Mouse (Mus musculus) cerebellum, adult 2 months (tissue): Measurements from ENCODE around the gene Carmil3. TPM values are rescaled to one million over a fixed set of nuclear protein-coding genes. Genes with fewer than 3 reads are reported as not detected.
A peak's percentile ranks its signal among the peaks of the same experiment; 100 is the strongest.

ENCODE experiments used
- DNase-seq, 2 experiments: peaks; one replicate each; pipeline ENCODE4 v3.0.0; 2021
- H3K27ac ChIP-seq: fragments of 200-500 bp; 2 replicates; pipeline ENCODE4 v1.5.1; 2012; ENCODE audit warnings: low read length, control low read depth, inconsistent platforms; ENCODE audit not compliant: insufficient read depth
- H3K27me3 ChIP-seq: fragments of 200-500 bp; 2 replicates; pipeline ENCODE4 v1.6.1; 2012; ENCODE audit warnings: inconsistent platforms, mild to moderate bottlenecking, low read length, moderate library complexity; ENCODE audit not compliant: control insufficient read depth, insufficient read depth
- H3K4me1 ChIP-seq: fragments of 200-500 bp; 2 replicates; pipeline ENCODE4 v1.6.1; 2011; ENCODE audit warnings: low read length; ENCODE audit not compliant: control insufficient read depth, insufficient read depth
- H3K4me3 ChIP-seq: fragments of 200-500 bp; replicated peaks from 2 replicates; pipeline ENCODE3; 2011; ENCODE audit warnings: mild to moderate bottlenecking, low read depth, low read length, control low read depth; ENCODE audit not compliant: insufficient read depth
- CTCF ChIP-seq: fragments of 200-500 bp; IDR thresholded peaks from 2 replicates; pipeline ENCODE4 v1.5.1; 2011; ENCODE audit warnings: low read depth, mild to moderate bottlenecking, control low read depth, low read length, moderate library complexity, borderline replicate concordance; ENCODE audit not compliant: insufficient read depth
- POLR2A ChIP-seq: fragments of 200-500 bp; IDR thresholded peaks from 2 replicates; pipeline ENCODE4 v1.6.1; 2011; ENCODE audit warnings: low read length, control low read depth, borderline replicate concordance; ENCODE audit not compliant: insufficient read depth
- WGBS: fragments of 180-500 bp; shearing (Covaris S2); methylation state at CpG from one replicate; pipeline ENCODE4 v1.1.7; 2018; 5-methylcytosine and 5-hydroxymethylcytosine counted together
- polyA plus RNA-seq: library from polyadenylated mRNA; depleted of rRNA; stranded (reverse); fragments of >200 nt; gene quantifications from 2 replicates; pipeline ENCODE4 v1.2.3, GENCODE M21; 2012; rRNA removed

The Carmil3 gene
- 109 and 119 TPM in 2 replicates for polyA plus RNA-seq

DNA sequence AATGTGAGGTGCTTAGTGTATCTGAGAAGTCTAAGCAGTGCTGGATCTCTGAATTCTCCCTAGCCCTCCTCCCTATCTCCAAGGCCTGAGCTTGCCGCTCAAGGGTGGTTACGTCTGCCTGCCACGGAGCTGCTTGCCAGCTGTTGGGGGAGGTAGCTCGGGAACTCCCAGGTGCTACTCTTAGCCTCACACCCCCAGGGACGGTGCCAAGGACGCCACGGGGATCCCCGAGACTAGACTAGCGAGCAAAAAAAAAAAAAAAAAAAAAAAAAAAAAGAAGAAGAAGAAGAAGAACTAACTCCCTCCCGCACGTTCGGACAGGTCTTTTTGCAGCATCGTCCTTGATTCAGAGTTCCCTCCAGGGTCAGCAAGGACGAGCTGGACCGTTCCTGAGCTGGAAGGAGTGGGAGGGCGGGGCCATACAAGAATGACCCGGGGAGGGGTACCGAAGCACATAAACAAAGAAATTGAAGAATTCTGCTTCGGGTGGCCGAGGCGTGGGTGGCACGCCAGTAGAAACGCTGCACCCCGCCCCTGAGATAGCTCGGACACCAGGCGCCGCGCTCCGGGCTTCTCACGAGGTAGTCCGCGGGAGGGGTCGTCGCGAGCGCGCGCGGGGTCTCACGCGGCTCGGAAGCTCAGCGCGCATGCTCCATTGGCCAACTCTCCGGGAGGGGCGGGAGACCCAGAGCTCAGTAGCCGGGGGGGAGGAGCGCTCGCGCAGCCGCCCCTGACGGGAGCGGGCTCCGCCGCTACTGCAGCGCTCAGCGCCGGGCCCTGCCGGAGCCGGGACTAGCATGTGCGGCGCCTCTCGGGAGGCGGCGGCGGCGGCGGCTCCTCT lies at the start of gene Carmil3:
TSS of gene Carmil3 (plus strand) at position 291 of the 841 bp plus-strand sequence.
- DNase-seq = peak; percentile 88 to 90
- Histone ChIP-seq H3K27me3 (no peaks in the 10 kb centered on the region), H3K27ac (peak within 1 kb of the TSS; percentile 71), H3K4me1 (peaks cover 11% of the 10 kb centered on the region), H3K4me3 (peak within 1 kb of the TSS; percentile 96)
- WGBS = under 1% methylated on average over 67 of the region's 68 CpGs
- TF ChIP-seq POLR2A = 0 out of 2 replicates have a peak, but pooled peaks have one; percentile 48
- no peak for TF ChIP-seq CTCF

DNA sequence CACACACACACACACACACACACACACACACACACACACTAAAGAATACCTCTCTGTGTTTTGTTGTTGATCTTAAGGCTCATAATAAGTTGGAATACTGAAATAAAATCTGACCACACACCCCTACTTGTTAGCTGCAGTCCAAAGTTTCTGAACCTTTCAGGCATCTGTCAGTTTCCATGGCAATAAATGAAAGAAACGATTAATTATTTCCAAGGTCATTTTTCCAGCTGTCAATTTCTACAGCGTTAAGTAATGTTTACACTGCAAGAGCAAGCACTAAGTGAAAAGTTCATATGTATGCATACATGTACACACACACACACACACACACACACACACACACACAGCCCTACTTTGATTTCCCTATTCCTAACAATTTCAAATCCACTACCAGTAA lies 32.8 kb upstream of the Carmil3 start:
- no peaks in the 10 kb centered on the region for H3K27me3 ChIP-seq

DNA sequence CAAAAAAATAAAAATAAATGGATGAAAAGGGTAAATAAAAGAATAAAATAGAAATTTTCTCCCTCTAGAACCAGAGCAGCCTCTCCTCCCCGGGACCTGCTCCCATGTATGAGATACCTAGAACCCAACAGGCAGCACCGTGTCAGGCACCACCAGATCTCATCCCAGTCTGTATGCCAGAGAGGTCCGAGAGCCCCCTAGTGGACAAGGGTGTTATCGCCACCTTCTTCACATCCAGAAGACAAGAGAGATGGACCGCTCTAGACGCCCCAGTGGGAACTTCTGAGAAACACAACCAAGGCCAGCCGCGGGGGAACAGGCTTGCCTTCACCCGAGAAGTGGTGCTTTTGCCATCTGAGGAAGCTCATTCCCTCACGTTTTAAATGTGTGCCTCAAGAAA lies 32.2 kb upstream of the Carmil3 start:
- Histone ChIP-seq H3K4me1 (no peaks in the 10 kb centered on the region; the same call in 1 of the 2 replicates), H3K27ac (no peak overlapping the region), H3K27me3 (no peaks in the 10 kb centered on the region), H3K4me3 (no peak overlapping the region)
- TF ChIP-seq CTCF (peak; percentile 82), POLR2A (no peak)
- peak; percentile 76 to 81 for DNase-seq
- WGBS = 11% methylated on average over 10 of the region's 10 CpGs

More for the DNA sequence above, 32.8 kb upstream of the Carmil3 start:
- TF ChIP-seq POLR2A = no peak
- TF ChIP-seq CTCF = no peak
- DNase-seq = no peak
- Histone ChIP-seq H3K4me1 (no peaks in the 10 kb centered on the region; the same call in 1 of the 2 replicates), H3K27ac (no peak overlapping the region), H3K4me3 (no peak overlapping the region)
- WGBS = 66% methylated on average over 2 of the region's 2 CpGs

DNA sequence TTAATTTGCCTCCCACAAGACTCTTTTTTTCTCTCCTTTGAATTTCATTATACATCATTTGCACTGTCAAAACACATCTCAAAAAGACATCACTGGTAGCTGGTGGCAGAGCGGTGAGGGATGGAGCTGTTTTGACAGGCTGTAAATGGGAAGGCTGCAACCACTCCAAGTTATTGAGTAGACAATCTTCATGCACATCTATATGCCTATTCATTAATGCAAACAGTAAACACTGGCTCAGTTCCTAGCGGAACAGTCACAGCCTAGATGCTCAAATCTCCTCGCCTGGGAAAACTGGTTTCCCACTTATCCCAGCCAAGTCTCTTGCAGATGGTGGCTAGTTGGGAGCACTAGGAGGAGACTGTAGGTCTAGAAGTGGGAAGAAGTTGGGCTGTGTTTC lies 31.7 kb upstream of the Carmil3 start:
- no peak overlapping the region for H3K4me3 ChIP-seq
- no peak overlapping the region for H3K27ac ChIP-seq
- DNase-seq = no peak
- H3K4me1 ChIP-seq = no peaks in the 10 kb centered on the region; the same call in 1 of the 2 replicates
- TF ChIP-seq POLR2A = no peak
- TF ChIP-seq CTCF = no peak
- WGBS = 84% methylated on average over 3 of the region's 3 CpGs
- no peaks in the 10 kb centered on the region for H3K27me3 ChIP-seq

DNA sequence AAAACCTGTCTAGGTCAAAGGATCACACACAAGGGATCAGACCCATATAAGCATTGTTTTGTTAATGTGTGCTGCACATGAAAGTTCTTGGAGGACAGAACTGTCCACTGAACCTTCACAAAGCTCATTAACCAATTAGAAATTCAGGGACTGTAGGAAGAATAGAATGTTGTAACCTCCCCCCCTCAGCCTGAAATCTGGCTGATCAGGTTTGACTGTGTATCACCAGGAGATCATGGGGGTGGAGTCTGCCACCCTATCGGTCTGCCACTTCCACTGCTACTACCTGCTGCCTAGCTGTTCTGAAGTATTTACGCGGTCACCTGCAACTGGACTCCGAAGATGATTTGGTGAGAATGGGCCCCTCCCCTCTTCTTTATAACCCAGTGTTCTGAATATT lies 30.7 kb upstream of the Carmil3 start:
- no peak overlapping the region for H3K4me3 ChIP-seq
- DNase-seq = no peak
- TF ChIP-seq POLR2A = no peak
- no peak for TF ChIP-seq CTCF
- 79% methylated on average over 4 of the region's 4 CpGs for WGBS
- no peaks in the 10 kb centered on the region; the same call in 1 of the 2 replicates for H3K4me1 ChIP-seq
- H3K27me3 ChIP-seq = no peaks in the 10 kb centered on the region
- H3K27ac ChIP-seq = no peak overlapping the region

DNA sequence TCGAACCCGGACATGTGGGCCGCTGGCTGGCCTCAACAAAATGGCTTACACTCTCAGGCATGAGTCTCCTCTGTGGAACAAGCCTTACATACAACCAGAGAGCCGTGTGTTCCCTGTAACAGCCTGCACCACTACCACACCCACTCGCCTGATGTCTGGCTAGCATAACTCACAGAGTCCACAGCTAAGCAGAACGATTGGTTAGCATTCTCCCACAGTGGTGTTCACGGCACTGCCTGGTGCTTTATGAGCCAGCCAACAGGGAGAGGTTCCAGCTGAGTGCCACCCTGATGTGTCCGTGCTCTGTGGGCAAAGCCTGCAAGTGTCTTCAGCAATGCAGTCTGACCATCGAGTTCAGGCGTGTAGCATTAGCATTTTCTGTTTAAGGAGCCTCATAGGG lies 30.2 kb upstream of the Carmil3 start:
- no peak for DNase-seq
- Histone ChIP-seq H3K4me3 (no peak overlapping the region), H3K27ac (no peak overlapping the region), H3K27me3 (no peaks in the 10 kb centered on the region), H3K4me1 (no peaks in the 10 kb centered on the region; the same call in 1 of the 2 replicates)
- 59% methylated on average over 10 of the region's 10 CpGs for WGBS
- TF ChIP-seq POLR2A (no peak), CTCF (no peak)

DNA sequence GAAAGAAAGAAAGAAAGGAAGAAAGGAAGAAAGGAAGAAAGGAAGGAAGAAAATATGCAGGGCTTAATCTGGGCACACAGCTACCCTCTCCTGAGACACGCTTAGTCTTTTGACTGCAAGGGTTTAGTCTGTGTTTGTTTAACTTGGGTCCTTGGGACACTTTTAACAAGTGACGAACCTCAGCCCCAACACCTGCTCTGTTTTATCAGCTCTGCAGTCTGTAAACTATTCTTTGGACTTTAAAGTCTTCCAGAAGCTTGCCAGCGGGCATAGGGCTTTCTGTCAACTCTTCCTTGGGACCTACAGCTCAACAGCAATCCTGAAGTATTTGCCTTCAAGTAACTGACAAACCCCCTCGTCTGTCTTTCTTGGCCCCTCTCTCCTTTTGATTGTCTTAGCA lies 28.7 kb upstream of the Carmil3 start:
- DNase-seq = no peak
- Histone ChIP-seq H3K27ac (no peak overlapping the region), H3K4me3 (no peak overlapping the region), H3K27me3 (no peaks in the 10 kb centered on the region), H3K4me1 (no peaks in the 10 kb centered on the region; the same call in 1 of the 2 replicates)
- TF ChIP-seq POLR2A (no peak), CTCF (no peak)
- WGBS = 66% methylated on average over 4 of the region's 4 CpGs

DNA sequence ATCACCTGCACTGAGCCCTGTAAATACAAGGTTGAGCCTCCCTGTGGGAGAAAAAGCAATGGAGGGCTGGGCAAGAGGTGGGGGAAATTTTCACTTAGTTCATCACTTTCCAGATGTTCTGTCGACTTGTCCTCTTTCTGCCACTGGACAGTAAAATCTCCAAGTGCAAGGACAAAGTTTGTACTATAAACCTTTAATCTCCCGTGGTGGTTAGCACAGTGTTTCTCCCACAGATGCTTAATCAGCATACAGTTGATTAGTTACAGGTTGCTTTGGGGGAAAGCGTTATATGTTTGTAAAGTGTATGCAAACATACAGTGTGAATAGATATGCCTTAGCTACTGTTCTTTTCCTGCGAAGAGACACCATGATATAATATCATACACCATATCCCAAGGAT lies 24.0 kb upstream of the Carmil3 start:
- Histone ChIP-seq H3K4me1 (no peaks in the 10 kb centered on the region), H3K4me3 (no peak overlapping the region), H3K27ac (no peak overlapping the region), H3K27me3 (no peaks in the 10 kb centered on the region)
- 81% methylated on average over 4 of the region's 4 CpGs for WGBS
- TF ChIP-seq POLR2A (no peak), CTCF (no peak)
- no peak for DNase-seq
